Mouse (Mus musculus): ENCODE results near the gene Kif7. TPM values are rescaled to one million over a fixed set of nuclear protein-coding genes. Genes with fewer than 3 reads are reported as not detected.

The Kif7 gene
- total RNA-seq, 2 experiments from 2014 or later: 1.7 to 1.8 TPM

Other genes starting within 250 kb of the Kif7 start
- 10 to 100 TPM; 56.9 to 57.3 TPM for gene Polg, start 249.4 kb downstream of the Kif7 start, total RNA-seq (2021)
- gene Rhcg, start 98.1 kb downstream of the Kif7 start, total RNA-seq (2021): not detected
- gene Ticrr, start 55.5 kb downstream of the Kif7 start, total RNA-seq (2021): under 1 TPM; 0.13 to 0.22 TPM
- gene Plin1, start 17.2 kb upstream of the Kif7 start, total RNA-seq (2021): 10 to 100 TPM in 1 of 2 experiments, 1 to 10 TPM in 1; 5.2 to 10.6 TPM
- gene Pex11a, start 27.4 kb upstream of the Kif7 start, total RNA-seq (2021): 10 to 100 TPM; 13.2 to 15.2 TPM
- under 1 TPM in 1 of 2 experiments, not detected in 1; 0.21 TPM for gene Wdr93, start 27.4 kb upstream of the Kif7 start, total RNA-seq (2021)
- not detected for gene Mesp1, start 78.1 kb upstream of the Kif7 start, total RNA-seq (2021)
- gene Mesp2, start 95.0 kb upstream of the Kif7 start, total RNA-seq (2021): under 1 TPM in 1 of 2 experiments, not detected in 1; 0.17 TPM
- 10 to 100 TPM; 13.7 to 17.4 TPM for gene Anpep, start 145.3 kb upstream of the Kif7 start, total RNA-seq (2021)
- gene Ap3s2, start 204.9 kb upstream of the Kif7 start, total RNA-seq (2021): 10 to 100 TPM; 19.2 to 21.5 TPM
- 10 to 100 TPM; 11.4 to 11.7 TPM for gene Arpin, start 219.6 kb upstream of the Kif7 start, total RNA-seq (2021)